Mouse (Mus musculus) hindbrain, postnatal 0 days (tissue): Measurements from ENCODE around the gene Atp11b. TPM values are rescaled to one million over a fixed set of nuclear protein-coding genes. Genes with fewer than 3 reads are reported as not detected.

ENCODE experiments used
- ATAC-seq: fragments of 200-750 bp; cut with Nextera tagmentation; 2 replicates; pipeline ENCODE4 v1.8.0; 2017; ENCODE audit warnings: mild to moderate bottlenecking, moderate TSS enrichment, moderate library complexity
- DNase-seq: peaks from one replicate; pipeline ENCODE4 v3.0.0-alpha.2; 2015; ENCODE audit warnings: low spot score
- H3K27ac ChIP-seq: fragments of 300-500 bp; sonication (generic); 2 replicates; pipeline ENCODE4 v1.5.1; 2014; ENCODE audit warnings: mild to moderate bottlenecking
- H3K27me3 ChIP-seq: fragments of 300-500 bp; sonication (generic); 2 replicates; pipeline ENCODE4 v1.6.1; 2014; ENCODE audit warnings: low read length, mixed read lengths; ENCODE audit not compliant: insufficient read depth
- H3K36me3 ChIP-seq: fragments of 300-500 bp; sonication (generic); 2 replicates; pipeline ENCODE4 v1.6.1; 2014; ENCODE audit warnings: low read length, mixed read lengths; ENCODE audit not compliant: insufficient read depth
- H3K4me1 ChIP-seq: fragments of 300-500 bp; sonication (generic); 2 replicates; pipeline ENCODE4 v1.6.1; 2014; ENCODE audit warnings: antibody characterized with exemption, low read length, mixed read lengths; ENCODE audit not compliant: insufficient read depth
- H3K4me2 ChIP-seq: fragments of 300-500 bp; sonication (generic); 2 replicates; pipeline ENCODE4 v1.6.1; 2014; ENCODE audit warnings: low read depth, mild to moderate bottlenecking, low read length, moderate library complexity, mixed read lengths
- H3K4me3 ChIP-seq: fragments of 300-500 bp; sonication (generic); 2 replicates; pipeline ENCODE4 v1.5.1; 2014; ENCODE audit warnings: low read length
- H3K9ac ChIP-seq: fragments of 300-500 bp; sonication (generic); replicated peaks from 2 replicates; pipeline ENCODE4 v1.6.1; 2014; ENCODE audit warnings: mild to moderate bottlenecking, low read length, moderate library complexity, mixed read lengths
- H3K9me3 ChIP-seq: fragments of 300-500 bp; sonication (generic); 2 replicates; pipeline ENCODE4 v1.6.1; 2016; ENCODE audit warnings: low read length, mixed read lengths
- CTCF ChIP-seq: IDR thresholded peaks from 2 replicates; pipeline ENCODE4 v1.5.1; 2016; ENCODE audit warnings: antibody characterized with exemption, control low read depth, low read depth
- WGBS: fragments of 180-500 bp; shearing (Covaris S2); extraction: QIAGEN DNeasy Blood & Tissue Kit; methylation state at CpG from one replicate; pipeline ENCODE4 v1.1.7; 2014; 5-methylcytosine and 5-hydroxymethylcytosine counted together
- polyA plus RNA-seq: library from polyadenylated mRNA; unstranded; fragments of >200 nt; fragmentation: Nextera tagmentation; extraction: Ambion mirVana; gene quantifications from 2 replicates; pipeline ENCODE4 v1.2.1, GENCODE M21; 2015
- total RNA-seq: library from RNA; depleted of rRNA; stranded (reverse); fragments of >200 nt; gene quantifications from 2 replicates; pipeline ENCODE4 v1.2.3, GENCODE M21; 2014

Atp11b gene
- total and polyA plus RNA-seq, 2 experiments from 2014 or later = 31.6 to 39.9 TPM

DNA sequence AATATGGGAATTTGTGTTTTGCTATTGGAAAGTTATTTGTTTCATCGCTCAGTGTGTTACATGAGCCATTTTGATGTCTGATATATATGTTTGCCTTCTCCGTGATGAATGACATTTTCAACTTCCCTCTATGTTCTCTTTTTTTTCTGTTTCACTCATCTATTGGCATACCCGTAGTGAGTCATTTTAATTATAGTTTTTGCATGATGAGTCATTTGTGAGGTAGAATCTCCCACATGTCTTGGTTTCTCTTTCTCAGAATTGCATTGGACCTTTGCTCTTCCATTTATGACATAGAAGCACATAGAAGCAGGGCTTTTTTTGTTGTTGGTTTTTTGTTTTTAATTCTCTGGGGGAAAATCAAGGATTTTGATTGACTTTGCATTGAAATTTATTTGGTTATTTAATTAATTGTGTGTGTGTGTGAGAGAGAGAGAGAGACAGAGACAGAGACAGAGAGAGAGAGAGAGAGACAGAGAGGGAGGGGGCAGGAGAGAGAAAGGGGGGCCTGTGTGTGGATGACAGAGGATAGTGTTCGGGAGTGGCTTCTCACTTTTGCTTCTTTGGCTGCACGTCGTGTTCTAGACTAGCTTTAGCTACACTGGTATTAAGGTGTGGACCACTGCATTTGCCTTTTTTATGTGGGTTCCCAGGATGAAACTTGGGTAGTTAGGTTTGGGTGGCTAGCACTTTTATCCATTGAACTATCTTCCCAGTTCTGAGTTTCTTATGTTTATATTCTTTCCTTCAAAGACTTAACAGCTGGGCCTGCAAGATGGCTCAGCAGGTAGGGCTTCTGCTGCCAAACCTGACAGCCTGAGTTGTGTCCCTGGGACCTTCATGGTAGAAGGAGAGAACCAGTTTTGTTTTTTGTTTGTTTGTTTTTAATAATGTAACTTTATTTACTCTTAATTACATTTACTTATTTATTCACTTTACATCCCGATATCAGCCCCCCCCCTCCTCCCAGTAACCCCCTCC lies 11.0 kb downstream of the Atp11b start:
- no peak overlapping the region for H3K4me3 ChIP-seq
- no peak for ATAC-seq
- no peak overlapping the region for H3K27ac ChIP-seq
- no peak for DNase-seq
- no peak for TF ChIP-seq CTCF
- no peak overlapping the region for H3K4me2 ChIP-seq
- no peaks in the 10 kb centered on the region for H3K36me3 ChIP-seq
- no peaks in the 10 kb centered on the region for H3K27me3 ChIP-seq
- H3K4me1 ChIP-seq = no peaks in the 10 kb centered on the region
- H3K9ac ChIP-seq = no peak overlapping the region
- no peaks in the 10 kb centered on the region for H3K9me3 ChIP-seq
- WGBS = 71% methylated on average over 7 of the region's 7 CpGs

DNA sequence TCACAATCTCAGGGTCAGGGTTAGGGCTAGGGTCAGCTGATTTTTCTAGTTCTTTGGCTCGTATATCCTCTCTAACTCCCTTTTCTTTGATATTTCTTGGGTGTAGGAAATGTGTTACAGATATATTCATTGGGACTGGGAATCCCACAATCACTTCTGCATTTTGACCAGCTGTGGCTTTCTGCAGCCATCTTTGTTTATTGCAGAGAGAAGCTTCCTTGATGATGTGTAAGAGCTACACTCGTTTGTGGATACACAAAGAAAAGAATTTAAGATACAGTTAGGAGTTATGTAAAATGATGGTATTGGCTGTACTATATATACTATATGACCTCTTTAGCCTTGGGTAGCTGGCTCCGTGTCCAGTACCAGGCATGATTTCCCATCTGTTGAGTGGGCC lies 25.8 kb downstream of the Atp11b start:
- Histone ChIP-seq H3K9me3 (no peaks in the 10 kb centered on the region), H3K27ac (no peak overlapping the region), H3K9ac (no peak overlapping the region), H3K4me3 (no peak overlapping the region), H3K27me3 (no peaks in the 10 kb centered on the region), H3K4me2 (no peak overlapping the region), H3K4me1 (no peaks in the 10 kb centered on the region), H3K36me3 (no peaks in the 10 kb centered on the region)
- DNase-seq (no peak), ATAC-seq (no peak)
- no peak for TF ChIP-seq CTCF
- WGBS = 83% methylated on average over 3 of the region's 3 CpGs

DNA sequence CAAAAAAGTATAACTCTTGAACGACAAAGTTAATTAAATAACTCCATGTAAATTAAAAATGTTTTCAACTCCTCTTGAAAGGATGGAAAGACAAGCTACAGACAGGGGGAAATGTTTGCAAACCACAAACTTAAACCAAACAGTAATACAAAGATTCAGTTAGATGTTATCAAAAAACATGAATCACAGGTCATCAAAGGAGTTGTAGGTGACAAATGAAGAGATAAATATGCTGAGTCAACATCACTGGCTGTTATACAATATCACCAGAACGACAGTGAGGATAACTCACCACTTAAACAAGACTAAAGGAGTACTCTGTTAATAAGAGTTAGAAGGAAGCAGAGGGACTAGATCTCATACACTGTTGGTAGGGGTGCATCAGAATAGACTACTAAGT lies 48.1 kb downstream of the Atp11b start:
- DNase-seq (no peak), ATAC-seq (no peak)
- H3K36me3 ChIP-seq = peaks cover 13% of the 10 kb centered on the region; the same call in 1 of the 2 replicates
- no peak overlapping the region for H3K9ac ChIP-seq
- no peaks in the 10 kb centered on the region for H3K4me1 ChIP-seq
- 94% methylated on average over 2 of the region's 2 CpGs for WGBS
- H3K4me2 ChIP-seq = no peak overlapping the region
- H3K4me3 ChIP-seq = no peak overlapping the region
- TF ChIP-seq CTCF = no peak
- no peak overlapping the region for H3K27ac ChIP-seq
- H3K27me3 ChIP-seq = no peaks in the 10 kb centered on the region
- no peaks in the 10 kb centered on the region for H3K9me3 ChIP-seq

DNA sequence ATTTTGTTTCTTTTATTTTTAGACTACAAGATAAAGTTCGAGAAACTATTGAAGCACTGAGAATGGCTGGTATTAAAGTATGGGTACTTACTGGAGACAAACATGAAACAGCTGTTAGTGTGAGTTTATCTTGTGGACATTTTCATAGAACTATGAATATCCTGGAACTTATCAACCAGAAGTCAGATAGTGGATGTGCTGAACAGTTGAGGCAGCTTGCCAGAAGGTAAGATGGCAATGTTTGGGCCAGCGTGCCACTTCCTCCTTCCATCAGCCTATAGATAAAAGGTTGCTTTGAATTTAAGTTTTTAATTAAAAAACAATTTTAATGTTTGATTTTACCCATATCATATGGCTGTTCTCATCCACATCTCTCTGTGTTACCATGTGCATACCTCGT lies 66.0 kb downstream of the Atp11b start:
- H3K4me1 ChIP-seq = no peaks in the 10 kb centered on the region
- H3K36me3 ChIP-seq = 0 out of 2 replicates have a peak, but pooled peaks cover 5% of the 10 kb centered on the region
- ATAC-seq (no peak), DNase-seq (no peak)
- H3K4me2 ChIP-seq = no peak overlapping the region
- no peak overlapping the region for H3K27ac ChIP-seq
- H3K9me3 ChIP-seq = no peaks in the 10 kb centered on the region
- no peak overlapping the region for H3K9ac ChIP-seq
- no peak for TF ChIP-seq CTCF
- WGBS = 97% methylated on average over 3 of the region's 3 CpGs
- no peak overlapping the region for H3K4me3 ChIP-seq
- H3K27me3 ChIP-seq = no peaks in the 10 kb centered on the region

DNA sequence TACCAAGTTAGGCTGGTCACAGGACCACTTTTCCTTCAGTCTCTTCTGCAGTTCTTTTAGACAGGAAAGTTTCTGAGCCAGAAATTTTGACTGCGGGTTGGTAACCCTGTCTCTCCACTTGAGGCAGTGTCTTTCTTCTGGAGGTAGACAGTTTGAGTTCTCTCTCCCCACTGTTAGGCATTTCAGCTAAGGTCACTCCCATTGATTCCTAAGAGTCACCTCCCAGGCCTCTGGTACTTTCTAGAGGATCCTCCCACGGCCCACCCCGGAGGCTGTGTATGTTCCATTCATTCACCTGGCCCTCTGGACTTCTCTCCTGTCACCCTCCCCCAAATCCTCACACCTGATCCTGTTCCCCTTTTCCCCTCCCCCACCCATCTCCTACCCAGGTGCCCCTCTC lies 68.1 kb downstream of the Atp11b start:
- TF ChIP-seq CTCF = no peak
- no peaks in the 10 kb centered on the region for H3K27me3 ChIP-seq
- H3K4me2 ChIP-seq = no peak overlapping the region
- no peaks in the 10 kb centered on the region for H3K9me3 ChIP-seq
- no peaks in the 10 kb centered on the region for H3K4me1 ChIP-seq
- H3K27ac ChIP-seq = no peak overlapping the region
- H3K9ac ChIP-seq = no peak overlapping the region
- H3K4me3 ChIP-seq = no peak overlapping the region
- H3K36me3 ChIP-seq = 0 out of 2 replicates have a peak, but pooled peaks cover 5% of the 10 kb centered on the region
- WGBS = 96% methylated on average over 3 of the region's 3 CpGs
- ATAC-seq = no peak
- no peak for DNase-seq

DNA sequence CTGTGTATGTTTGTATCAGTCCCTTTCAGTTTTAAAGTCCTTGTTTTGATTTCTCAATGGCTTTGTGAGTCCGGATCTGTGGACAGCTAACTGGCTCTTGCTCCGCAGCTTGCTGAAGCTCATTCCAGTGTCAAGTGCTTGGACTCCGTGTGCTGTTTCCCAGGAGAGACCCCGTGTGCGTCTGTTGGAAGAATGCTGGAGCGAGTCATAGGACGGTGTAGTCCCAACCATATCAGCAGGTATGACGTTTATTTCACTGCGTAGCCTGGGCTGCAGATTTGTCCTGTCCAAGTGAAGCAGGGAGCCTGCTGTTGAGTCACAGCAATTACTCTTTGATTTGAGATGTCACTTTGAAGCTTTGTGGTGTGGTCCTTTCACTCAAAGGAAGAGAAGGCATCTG lies 95.4 kb downstream of the Atp11b start:
- WGBS = 87% methylated on average over 9 of the region's 9 CpGs
- Histone ChIP-seq H3K9ac (no peak overlapping the region), H3K27ac (no peak overlapping the region), H3K36me3 (0 out of 2 replicates have a peak, but pooled peaks cover 5% of the 10 kb centered on the region), H3K4me1 (no peaks in the 10 kb centered on the region), H3K4me3 (no peak overlapping the region), H3K4me2 (no peak overlapping the region), H3K9me3 (no peaks in the 10 kb centered on the region), H3K27me3 (no peaks in the 10 kb centered on the region)
- no peak for TF ChIP-seq CTCF
- ATAC-seq (no peak), DNase-seq (no peak)

DNA sequence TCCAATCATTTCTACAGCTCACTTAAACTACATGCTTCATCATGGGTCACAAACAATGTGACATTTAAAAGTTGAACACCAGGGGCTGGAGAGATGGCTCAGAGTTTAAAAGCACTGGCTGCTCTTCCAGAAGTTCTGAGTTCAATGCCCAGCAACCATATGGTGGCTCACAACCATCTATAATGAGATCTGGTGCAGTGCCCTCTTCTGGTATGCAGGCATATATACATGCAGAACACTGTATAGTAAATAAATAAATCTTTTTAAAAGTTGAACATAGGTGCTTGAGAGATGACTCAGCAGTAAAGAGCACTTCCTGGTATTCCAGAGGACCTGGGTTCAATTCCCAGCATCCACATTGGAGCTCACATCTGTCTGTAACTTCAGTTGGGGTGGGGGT lies 129.4 kb downstream of the Atp11b start:
- no peak overlapping the region for H3K9ac ChIP-seq
- ATAC-seq (no peak), DNase-seq (no peak)
- TF ChIP-seq CTCF = no peak; the same call in 1 of the 2 replicates
- H3K36me3 ChIP-seq = no peaks in the 10 kb centered on the region
- no peak overlapping the region for H3K4me3 ChIP-seq
- H3K27me3 ChIP-seq = no peaks in the 10 kb centered on the region
- H3K4me1 ChIP-seq = no peaks in the 10 kb centered on the region
- H3K9me3 ChIP-seq = no peaks in the 10 kb centered on the region
- H3K27ac ChIP-seq = no peak overlapping the region
- no peak overlapping the region for H3K4me2 ChIP-seq
